Mouse (Mus musculus): ENCODE data around the gene Gp5. TPM values are rescaled to one million over a fixed set of nuclear protein-coding genes. Genes with fewer than 3 reads are reported as not detected.

Gp5 gene
- 1 to 10 TPM in 1 of 2 experiments, under 1 TPM in 1; 0.35 to 3.1 TPM for polyA plus RNA-seq (2017; shearing (Covaris generic))

GRCm38 (mm10) chr16:30310647-30311046 is at the start of gene Gp5:
Gene Gp5, minus strand, starts transcription at chr16:30310779.

GRCm38 (mm10) chr16:30282844-30283495 is 27.6 kb downstream of the Gp5 start, which contains the start of gene Lrrc15:
Gene Lrrc15, minus strand, starts transcription at chr16:30283256.

GRCm38 (mm10) chr16:30267359-30267758 is 43.2 kb downstream of the Gp5 start, which contains the start of gene Cpn2:
Gene Cpn2, minus strand, starts transcription at chr16:30267499.

Other genes with a start within 250 kb of the Gp5 start
- gene Hes1, start 246.4 kb downstream of the Gp5 start, polyA plus RNA-seq (2017; shearing (Covaris generic)) = under 1 TPM in 1 of 2 experiments, not detected in 1; 0.68 TPM
- under 1 TPM; 0.07 to 0.69 TPM for gene Cpn2, start 43.3 kb downstream of the Gp5 start, polyA plus RNA-seq (2017; shearing (Covaris generic))
- under 1 TPM; 0.04 to 0.27 TPM for gene Lrrc15, start 27.5 kb downstream of the Gp5 start, polyA plus RNA-seq (2017; shearing (Covaris generic))
- gene Atp13a3, start 95.2 kb upstream of the Gp5 start, polyA plus RNA-seq (2017; shearing (Covaris generic)) = 10 to 100 TPM; 37.9 to 47.6 TPM
- gene Tmem44, start 240.1 kb upstream of the Gp5 start, polyA plus RNA-seq (2017; shearing (Covaris generic)) = 1 to 10 TPM in 1 of 2 experiments, under 1 TPM in 1; 0.40 to 1.3 TPM

All from inflammation-experienced regulatory T-cells (primary cell).